Mouse (Mus musculus): ENCODE results near the gene Bmper.

Bmper gene

GRCm38 (mm10) chr9:23235368-23236002 is 12.6 kb downstream of the Bmper start:
- DNase-seq (ENCODE audit: low spot score in 2 of 2): no peak

DNA sequence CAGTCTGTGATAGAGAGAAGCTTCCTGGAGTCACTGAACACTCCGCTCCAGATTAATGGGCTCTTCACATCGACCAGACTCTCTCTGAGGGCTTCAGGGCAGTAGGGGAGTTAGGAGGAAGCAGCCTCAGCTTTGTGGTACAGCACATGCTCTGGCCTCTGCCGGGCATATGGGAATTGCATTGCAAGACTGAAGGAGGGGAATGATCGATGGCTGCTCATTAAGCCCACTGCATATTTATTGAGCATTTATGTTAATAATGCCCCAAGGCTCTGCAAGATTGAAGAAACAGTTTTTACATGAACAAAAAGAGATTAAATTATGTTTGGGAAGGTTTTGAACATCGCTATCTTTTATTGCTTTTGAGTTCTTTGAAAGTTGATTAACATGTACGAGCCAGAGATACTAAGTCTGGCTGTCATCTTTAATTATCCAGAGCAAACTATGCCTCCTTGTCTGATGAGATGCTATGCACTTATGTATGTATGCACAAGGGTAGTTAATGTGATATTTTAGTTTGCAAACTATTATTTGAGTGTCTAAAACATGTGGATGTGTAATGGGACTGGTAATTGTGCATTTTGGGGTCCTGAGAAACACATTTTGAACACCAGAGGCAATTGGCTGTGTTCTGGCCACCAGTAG is 13.9 kb downstream of the Bmper start:
- DNase-seq (ENCODE audit: low spot score in 2 of 2): no peak

DNA sequence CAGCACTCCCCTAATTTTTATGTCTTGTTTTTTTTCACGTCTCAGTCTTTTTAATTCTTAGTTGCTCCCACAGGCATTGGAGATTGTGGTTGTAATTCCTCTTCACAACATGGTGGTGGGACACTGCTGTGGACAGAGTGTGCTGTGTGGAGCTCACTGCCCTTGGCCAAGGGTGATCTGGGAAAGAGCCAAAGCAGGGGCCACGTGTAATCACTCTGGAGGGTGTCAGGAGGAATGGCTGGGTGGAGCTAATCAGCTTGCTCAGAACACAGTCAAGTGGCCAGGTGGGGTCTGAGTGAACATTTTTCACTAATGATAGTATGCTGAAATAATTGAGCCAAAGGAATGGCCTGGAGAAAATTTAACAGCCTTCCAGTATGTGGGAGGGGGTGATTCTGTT is 16.1 kb downstream of the Bmper start:
- DNase-seq (ENCODE audit: low spot score in 2 of 2): no peak

GRCm38 (mm10) chr9:23242911-23243310 is 20.0 kb downstream of the Bmper start:
- no peak for DNase-seq (ENCODE audit: low spot score in 2 of 2)

GRCm38 (mm10) chr9:23243869-23244268 is 21.0 kb downstream of the Bmper start:
- DNase-seq (ENCODE audit: low spot score in 2 of 2): no peak

DNA sequence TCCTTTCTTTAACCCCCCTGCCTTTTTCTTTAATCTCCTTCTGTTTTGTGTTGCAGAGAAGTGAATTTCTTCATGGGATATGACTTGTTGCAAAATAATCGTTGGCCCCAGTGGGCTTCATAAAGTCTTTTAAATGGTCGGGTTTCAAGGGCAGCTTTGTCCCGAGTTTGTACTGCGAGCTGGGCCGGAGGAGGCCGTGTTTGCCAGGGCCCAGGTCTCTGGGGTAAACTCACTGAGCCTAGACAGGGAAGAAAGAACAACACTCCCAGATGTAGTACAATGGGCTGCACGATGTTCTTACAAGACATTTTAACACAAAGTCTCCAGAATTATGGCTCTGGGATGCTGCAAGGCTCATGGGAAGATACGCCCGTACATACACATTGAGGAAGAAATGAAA is 23.5 kb downstream of the Bmper start:
- DNase-seq (ENCODE audit: low spot score in 2 of 2): no peak

DNA sequence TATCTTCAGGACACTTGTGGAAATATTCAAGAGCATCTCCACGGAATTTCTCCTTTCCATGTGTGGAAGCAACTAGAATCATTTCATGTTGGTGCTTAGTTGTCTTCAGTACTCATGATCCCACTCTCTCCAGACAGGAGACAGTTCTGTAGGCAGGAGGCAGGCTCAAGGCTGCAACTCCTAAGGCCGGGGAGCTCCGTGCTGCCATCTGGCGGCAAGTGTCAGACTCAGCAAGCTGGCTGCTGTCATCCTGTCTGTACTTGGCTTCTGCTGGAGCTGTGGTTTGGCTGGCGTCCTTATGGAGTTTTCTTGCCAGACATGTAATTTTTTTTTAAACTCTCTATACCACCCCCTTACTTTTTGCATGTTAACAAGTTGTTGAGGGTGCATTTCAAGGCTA is 27.1 kb downstream of the Bmper start:
- peak; percentile 20 to 59 for DNase-seq (ENCODE audit: low spot score in 2 of 2)

- no peak for DNase-seq (ENCODE audit: low spot score in 2 of 2)
Measured at GRCm38 (mm10) chr9:23251001-23251400, 28.1 kb downstream of the Bmper start.

DNA sequence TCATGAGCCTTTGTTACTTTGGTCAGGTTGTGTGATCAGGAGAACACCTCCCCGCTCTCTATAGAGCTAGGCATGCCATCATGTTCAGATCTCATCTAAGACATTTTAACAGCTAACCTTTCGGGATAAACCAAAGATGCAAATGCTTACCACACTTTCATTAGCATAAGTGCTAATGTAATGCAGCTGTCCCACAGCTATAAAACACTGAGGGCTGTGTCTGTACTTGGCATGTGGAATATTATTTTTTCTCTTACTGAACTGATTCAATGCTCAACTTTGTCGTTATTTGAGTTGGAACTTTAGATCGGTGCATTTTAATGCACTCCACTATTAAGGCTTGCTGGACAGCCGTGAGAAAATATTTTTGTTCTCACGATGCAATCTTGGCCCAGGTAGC is 30.7 kb downstream of the Bmper start:
- no peak for DNase-seq (ENCODE audit: low spot score in 2 of 2)

DNA sequence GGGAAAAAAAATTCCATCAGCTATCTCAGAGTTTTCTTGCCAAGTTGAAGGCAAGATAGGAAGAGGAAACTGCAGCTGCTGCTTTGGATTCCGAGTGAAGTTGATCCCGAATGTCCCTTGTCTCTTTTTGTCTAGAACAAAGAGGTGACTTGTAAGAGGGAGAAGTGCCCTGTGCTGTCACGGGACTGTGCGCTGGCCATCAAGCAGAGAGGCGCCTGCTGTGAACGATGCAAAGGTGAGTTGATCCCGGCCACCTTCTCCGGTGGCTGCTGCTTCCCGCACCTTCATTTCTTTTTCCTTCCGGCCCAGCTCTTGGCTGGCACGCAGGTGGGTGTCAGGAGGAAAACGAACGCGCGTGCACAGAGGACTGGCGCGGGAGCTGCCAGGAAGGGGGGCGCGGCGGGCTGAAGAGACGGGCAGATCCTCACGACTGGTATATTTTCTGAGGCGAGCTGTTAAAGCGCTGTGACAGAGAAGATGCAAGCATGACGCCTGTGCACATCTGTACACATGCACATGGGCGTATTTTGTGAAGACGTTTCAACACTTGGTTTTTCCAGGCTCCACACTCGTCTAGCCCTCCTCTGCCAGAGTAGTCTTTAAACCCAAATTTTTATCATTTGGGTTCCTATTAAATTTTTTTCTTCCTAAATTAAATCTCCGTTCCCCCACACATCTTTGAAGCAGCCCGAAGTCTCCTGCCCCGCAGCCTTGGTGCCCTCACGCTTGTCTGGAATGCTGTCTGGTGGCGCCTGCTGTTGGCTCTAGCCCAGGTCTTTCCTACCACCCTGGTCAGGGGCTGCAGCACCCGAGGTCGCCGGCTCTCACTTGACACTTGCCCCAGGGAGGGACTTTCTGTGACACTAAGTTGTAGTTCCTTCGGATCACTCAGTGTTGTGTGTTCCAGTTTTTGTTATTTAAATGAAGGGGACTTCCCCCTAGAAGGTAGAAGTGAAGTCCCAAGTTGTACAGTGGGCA is 31.6 kb downstream of the Bmper start:
- DNase-seq (ENCODE audit: low spot score in 2 of 2): no peak

GRCm38 (mm10) chr9:23255841-23256240 is 33.0 kb downstream of the Bmper start:
- no peak for DNase-seq (ENCODE audit: low spot score in 2 of 2)

DNA sequence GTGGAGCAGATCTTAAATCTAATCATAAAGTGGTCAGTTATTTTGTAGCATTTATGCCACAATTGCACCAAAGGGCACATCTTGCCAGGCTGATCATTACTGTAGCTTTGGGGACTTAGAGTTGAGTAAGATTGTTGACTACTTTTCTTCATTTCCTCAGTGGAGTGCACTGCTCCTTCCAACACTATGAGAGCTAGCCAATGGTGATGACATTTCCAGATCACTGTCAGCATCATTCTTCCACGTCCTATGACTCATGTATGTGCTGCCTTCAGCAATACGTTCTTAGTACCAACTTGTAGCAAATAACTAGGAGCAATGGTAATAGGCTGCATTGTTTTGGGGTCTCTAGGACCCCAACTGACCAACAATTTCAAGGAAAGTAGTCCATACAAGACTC is 33.7 kb downstream of the Bmper start:
- no peak for DNase-seq (ENCODE audit: low spot score in 2 of 2)

DNA sequence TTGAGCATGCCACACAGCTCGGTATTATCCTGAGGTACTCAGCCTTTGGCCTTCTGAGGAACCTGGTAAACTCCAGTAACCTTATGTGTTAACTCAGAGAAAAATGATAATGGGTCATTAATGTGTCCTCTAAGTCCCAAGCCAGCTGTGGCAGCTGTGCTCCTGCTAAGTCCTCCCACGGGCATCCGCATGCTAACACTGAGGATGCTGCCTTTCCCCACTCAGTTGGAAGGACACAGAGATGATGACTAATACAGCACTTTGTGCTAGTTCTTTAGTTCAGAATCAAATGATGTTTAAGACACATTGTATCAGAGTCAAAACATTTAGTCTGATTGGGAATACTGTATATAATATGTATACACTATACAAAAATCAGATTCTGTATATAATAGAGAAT is 39.0 kb downstream of the Bmper start:
- DNase-seq (ENCODE audit: low spot score in 2 of 2): no peak

DNA sequence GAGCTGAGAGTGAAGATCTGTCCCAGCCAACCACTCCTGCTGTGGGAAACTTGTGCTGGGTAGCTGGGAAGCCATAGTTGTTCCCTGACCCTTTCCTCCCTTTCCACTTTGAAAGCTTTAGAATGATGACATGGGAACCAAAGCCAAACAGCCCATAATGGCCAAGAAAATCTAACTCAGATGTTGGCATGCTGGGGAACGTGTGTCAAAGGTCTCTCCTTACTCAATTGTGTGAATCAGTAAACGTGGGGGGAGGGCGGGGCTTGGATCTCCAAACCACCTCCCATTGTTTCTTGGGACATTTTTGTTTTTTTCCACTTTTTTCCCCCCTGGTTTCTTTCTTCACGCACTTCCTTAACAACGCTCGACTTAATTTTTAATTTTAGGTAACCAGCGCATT is 40.0 kb downstream of the Bmper start:
- DNase-seq (ENCODE audit: low spot score in 2 of 2): no peak

GRCm38 (mm10) chr9:23264471-23264870 is 41.6 kb downstream of the Bmper start:
- no peak for DNase-seq (ENCODE audit: low spot score in 2 of 2)

DNA sequence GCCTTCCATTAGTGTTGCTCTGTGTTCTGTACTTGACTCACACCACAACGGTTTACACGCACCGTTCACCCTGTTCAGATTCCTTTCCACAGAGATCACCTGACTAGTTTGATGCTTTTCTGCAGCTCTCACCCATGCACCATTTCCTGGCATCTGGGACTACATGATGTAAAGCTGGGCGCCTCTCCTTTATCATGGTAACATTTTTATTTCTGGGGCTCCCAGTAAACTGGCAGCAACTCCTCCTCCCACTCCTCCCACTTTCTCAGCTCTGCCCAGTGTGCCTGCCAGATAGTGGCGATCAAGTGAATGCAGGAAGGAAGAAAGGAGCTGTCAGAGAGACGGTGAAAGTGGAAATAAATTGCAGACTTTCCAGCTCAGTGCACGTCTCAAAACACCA is 45.7 kb downstream of the Bmper start:
- DNase-seq (ENCODE audit: low spot score in 2 of 2): peak in 1 of 2 experiments; percentile 8

DNA sequence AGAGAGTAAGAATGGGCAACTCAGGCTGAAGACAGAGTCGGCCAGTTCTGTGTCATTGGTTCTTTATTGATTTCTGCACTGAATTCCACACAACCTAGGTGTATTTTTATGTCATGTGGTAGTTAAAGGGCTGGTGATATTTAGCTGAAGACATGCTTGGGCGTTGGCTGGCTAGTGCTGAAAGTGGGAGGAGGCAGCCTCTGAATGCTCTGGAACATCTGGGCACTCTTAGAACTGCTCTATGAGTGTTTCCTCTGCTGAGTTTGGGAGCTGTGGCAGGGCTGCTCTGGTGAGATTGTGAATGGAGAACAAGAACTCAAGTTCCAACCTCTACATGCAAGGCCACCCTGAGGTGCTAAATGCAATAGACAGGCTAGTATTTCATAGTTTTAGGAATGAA is 46.2 kb downstream of the Bmper start:
- DNase-seq (ENCODE audit: low spot score in 2 of 2): no peak

DNA sequence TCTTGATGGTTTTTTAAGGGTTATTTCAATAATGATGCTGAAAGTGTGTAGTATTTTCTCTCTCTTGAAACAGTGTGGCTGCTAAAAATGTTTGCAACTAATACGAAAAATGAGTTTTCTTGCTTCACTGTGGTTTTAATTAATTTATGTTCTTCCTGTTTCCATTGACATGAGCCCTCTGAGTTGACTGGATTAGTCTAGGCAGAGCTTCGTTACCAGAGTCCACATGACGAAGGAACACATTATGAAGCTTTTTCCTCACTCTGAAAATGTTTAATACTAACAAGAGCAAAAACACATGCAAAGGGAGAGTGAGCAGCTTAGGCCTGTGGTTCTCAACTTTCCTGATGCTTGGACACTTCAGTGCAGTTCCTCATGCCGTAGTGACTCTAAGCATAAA is 53.4 kb downstream of the Bmper start:
- no peak for DNase-seq (ENCODE audit: low spot score in 2 of 2)

DNA sequence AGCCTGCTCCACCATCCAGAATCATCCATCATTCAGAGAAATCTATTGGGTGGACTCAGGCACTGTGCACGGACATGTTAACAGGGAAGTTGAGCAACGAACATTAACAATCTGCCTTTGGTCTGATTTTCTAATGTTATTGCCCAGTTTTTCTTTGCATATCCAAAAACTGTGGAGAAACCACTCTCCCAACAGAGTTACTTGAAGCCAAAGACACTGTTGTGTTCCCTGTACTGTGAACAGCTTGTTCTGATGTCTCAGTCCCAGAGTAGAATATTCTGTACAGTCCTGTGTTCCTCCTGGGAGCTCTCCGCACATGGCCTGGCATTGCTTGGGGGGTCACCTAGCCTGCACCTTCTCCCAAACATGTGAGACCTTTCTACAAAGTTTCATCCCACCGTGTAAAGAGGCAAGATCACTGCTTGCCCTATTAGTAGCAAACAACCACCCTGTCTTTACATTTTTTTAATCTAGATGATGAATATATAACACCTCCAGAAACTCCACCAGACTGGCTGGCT is 62.1 kb downstream of the Bmper start:
- no peak for DNase-seq (ENCODE audit: low spot score in 2 of 2)

- no peak for DNase-seq (ENCODE audit: low spot score in 2 of 2)
Measured at GRCm38 (mm10) chr9:23293574-23293973, 70.7 kb downstream of the Bmper start.

GRCm38 (mm10) chr9:23295569-23295968 is 72.7 kb downstream of the Bmper start:
- DNase-seq (ENCODE audit: low spot score in 2 of 2): no peak

GRCm38 (mm10) chr9:23297491-23298170 is 74.8 kb downstream of the Bmper start:
- DNase-seq (ENCODE audit: low spot score in 2 of 2): no peak

Measured in spleen, postnatal 14 days (tissue).